32 mouse cellular contexts compared by ENCODE assay signal in the genomic region with DNA sequence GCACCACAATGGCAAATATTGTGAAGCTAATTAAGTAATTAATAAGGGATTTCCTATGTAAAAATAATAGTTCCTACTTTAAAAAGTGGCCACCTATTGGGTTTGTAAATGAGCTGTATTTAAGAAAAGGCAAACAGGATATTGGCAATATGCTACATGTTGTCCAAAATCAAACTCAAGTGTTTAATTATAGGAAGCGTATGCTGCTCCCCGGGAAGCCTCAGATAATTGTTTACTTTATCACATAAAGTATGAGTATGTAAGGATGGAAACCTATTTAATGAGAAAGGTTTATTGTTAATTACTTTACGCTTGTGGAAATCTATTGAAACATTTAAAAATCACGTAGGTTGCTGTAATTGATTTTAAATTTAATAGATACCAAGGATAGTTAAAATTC.
"Had no signal": no experiment of that assay in that cellular context is flagged by ENCODE, and none has a peak within 500 bp of the region (broad histone marks: within the 10 kb centered on the region; RNA-seq: fewer than 3 reads in every experiment).

No protein-coding gene starts in this region.

- DNase-seq: left cerebral cortex, postnatal 4 days; liver; liver, embryonic 13.5 days; liver, postnatal 0 days; lung, adult 18-20 months; lung, adult 2 months; lung, embryonic 14.5 days; lung, postnatal 10 days; lung, postnatal 14 days; lung, postnatal 36 days; lung, postnatal 4 days; midbrain, embryonic 14.5 days had no signal

- H3K4me3 ChIP-seq: left cerebral cortex, adult 2 months; limb, embryonic 10.5 days; limb, embryonic 12.5 days; limb, embryonic 13.5 days; limb, embryonic 15.5 days; liver, embryonic 12.5 days; liver, embryonic 13.5 days; liver, embryonic 15.5 days; lung, embryonic 15.5 days; megakaryocyte, embryonic 14.5 days; midbrain, embryonic 10.5 days; midbrain, embryonic 12.5 days; midbrain, embryonic 13.5 days; midbrain, embryonic 15.5 days; myocyte had no signal

- H3K9ac ChIP-seq: limb, embryonic 12.5 days; limb, embryonic 13.5 days; limb, embryonic 15.5 days; liver, embryonic 12.5 days; liver, embryonic 13.5 days; liver, embryonic 14.5 days; liver, embryonic 15.5 days; liver, postnatal 0 days; lung, embryonic 14.5 days; lung, embryonic 15.5 days; midbrain, embryonic 12.5 days; midbrain, embryonic 13.5 days; midbrain, embryonic 15.5 days had no signal

- H3K4me2 ChIP-seq: limb, embryonic 12.5 days; limb, embryonic 13.5 days; limb, embryonic 15.5 days; liver, embryonic 11.5 days; liver, embryonic 12.5 days; liver, embryonic 13.5 days; liver, embryonic 15.5 days; lung, embryonic 14.5 days; lung, embryonic 15.5 days; midbrain, embryonic 11.5 days; midbrain, embryonic 12.5 days; midbrain, embryonic 13.5 days; midbrain, embryonic 15.5 days had no signal

- H3K4me1 ChIP-seq: limb, embryonic 10.5 days; limb, embryonic 12.5 days; limb, embryonic 13.5 days; limb, embryonic 15.5 days; liver, embryonic 12.5 days; liver, embryonic 13.5 days; liver, embryonic 15.5 days; lung, embryonic 15.5 days; megakaryocyte, embryonic 14.5 days; midbrain, embryonic 10.5 days; midbrain, embryonic 12.5 days; midbrain, embryonic 13.5 days; midbrain, embryonic 15.5 days had no signal

- H3K27me3 ChIP-seq: limb, embryonic 12.5 days; limb, embryonic 13.5 days; limb, embryonic 15.5 days; liver, embryonic 12.5 days; liver, embryonic 13.5 days; liver, embryonic 15.5 days; lung, embryonic 15.5 days; megakaryocyte, embryonic 14.5 days; midbrain, embryonic 12.5 days; midbrain, embryonic 13.5 days; midbrain, embryonic 15.5 days had no signal

- ATAC-seq: liver, embryonic 12.5 days; liver, postnatal 0 days; lung, postnatal 0 days; midbrain, embryonic 13.5 days; midbrain, embryonic 15.5 days; midbrain, embryonic 16.5 days had no signal

- H3K36me3 ChIP-seq: limb, embryonic 15.5 days; liver, embryonic 12.5 days; liver, embryonic 13.5 days; liver, embryonic 15.5 days; lung, embryonic 15.5 days; midbrain, embryonic 12.5 days; midbrain, embryonic 13.5 days; midbrain, embryonic 15.5 days had no signal

- H3K9me3 ChIP-seq: limb, embryonic 10.5 days; limb, embryonic 12.5 days; limb, embryonic 13.5 days; limb, embryonic 15.5 days; liver, embryonic 12.5 days; liver, embryonic 13.5 days; liver, embryonic 15.5 days; lung, embryonic 15.5 days; megakaryocyte, embryonic 14.5 days; midbrain, embryonic 10.5 days; midbrain, embryonic 12.5 days; midbrain, embryonic 13.5 days; midbrain, embryonic 15.5 days had no signal

- H3K27ac ChIP-seq: left cerebral cortex, adult 2 months; limb, embryonic 10.5 days; limb, embryonic 12.5 days; limb, embryonic 13.5 days; limb, embryonic 15.5 days; liver, embryonic 12.5 days; liver, embryonic 13.5 days; liver, embryonic 14.5 days; liver, embryonic 15.5 days; lung, embryonic 15.5 days; macrophage; midbrain, embryonic 10.5 days; midbrain, embryonic 12.5 days; midbrain, embryonic 13.5 days; midbrain, embryonic 15.5 days had no signal
